Mouse (Mus musculus) neural tube, embryonic 15.5 days (tissue): ENCODE results near the gene Sphk2. TPM values are rescaled to one million over a fixed set of nuclear protein-coding genes. Genes with fewer than 3 reads are reported as not detected.
A peak's percentile ranks its signal among the peaks of the same experiment; 100 is the strongest.

ENCODE experiments used
- ATAC-seq: fragments of 200-750 bp; cut with Nextera tagmentation; 2 replicates; pipeline ENCODE4 v1.8.0; 2017; ENCODE audit warnings: mild to moderate bottlenecking, moderate TSS enrichment, moderate library complexity; ENCODE audit not compliant: low FRiP score
- H3K27ac ChIP-seq: fragments of 300-500 bp; sonication (generic); replicated peaks from 2 replicates; pipeline ENCODE4 v1.5.1; 2015; ENCODE audit warnings: mild to moderate bottlenecking, inconsistent platforms
- H3K27me3 ChIP-seq: fragments of 300-500 bp; sonication (generic); replicated peaks from 2 replicates; pipeline ENCODE4 v1.6.1; 2015; ENCODE audit warnings: inconsistent platforms
- H3K36me3 ChIP-seq: fragments of 300-500 bp; sonication (generic); 2 replicates; pipeline ENCODE4 v1.6.1; 2015; ENCODE audit warnings: inconsistent platforms
- H3K4me1 ChIP-seq: fragments of 300-500 bp; sonication (generic); 2 replicates; pipeline ENCODE4 v1.6.1; 2015; ENCODE audit warnings: inconsistent platforms
- H3K4me2 ChIP-seq: fragments of 300-500 bp; sonication (generic); 2 replicates; pipeline ENCODE4 v1.6.1; 2015; ENCODE audit warnings: inconsistent platforms, mild to moderate bottlenecking, moderate library complexity
- H3K4me3 ChIP-seq: fragments of 300-500 bp; sonication (generic); replicated peaks from 2 replicates; pipeline ENCODE4 v1.5.1; 2015; ENCODE audit warnings: mild to moderate bottlenecking, inconsistent platforms
- H3K9ac ChIP-seq: fragments of 300-500 bp; sonication (generic); replicated peaks from 2 replicates; pipeline ENCODE4 v1.6.1; 2015; ENCODE audit warnings: mild to moderate bottlenecking, inconsistent platforms
- H3K9me3 ChIP-seq: fragments of 300-500 bp; sonication (generic); replicated peaks from 2 replicates; pipeline ENCODE4 v1.6.1; 2016; ENCODE audit warnings: inconsistent platforms
- WGBS: fragments of 180-500 bp; shearing (Covaris S2); methylation state at CpG from one replicate; pipeline ENCODE4 v1.1.7; 2015; ENCODE audit warnings: mixed read lengths; 5-methylcytosine and 5-hydroxymethylcytosine counted together
- polyA plus RNA-seq: library from polyadenylated mRNA; unstranded; fragments of >200 nt; fragmentation: Nextera tagmentation; extraction: Ambion mirVana; gene quantifications from 2 replicates; pipeline ENCODE4 v1.2.1, GENCODE M21; 2015

Sphk2 gene
- polyA plus RNA-seq, 1 experiment from 2014 or later: 23.0 TPM

DNA sequence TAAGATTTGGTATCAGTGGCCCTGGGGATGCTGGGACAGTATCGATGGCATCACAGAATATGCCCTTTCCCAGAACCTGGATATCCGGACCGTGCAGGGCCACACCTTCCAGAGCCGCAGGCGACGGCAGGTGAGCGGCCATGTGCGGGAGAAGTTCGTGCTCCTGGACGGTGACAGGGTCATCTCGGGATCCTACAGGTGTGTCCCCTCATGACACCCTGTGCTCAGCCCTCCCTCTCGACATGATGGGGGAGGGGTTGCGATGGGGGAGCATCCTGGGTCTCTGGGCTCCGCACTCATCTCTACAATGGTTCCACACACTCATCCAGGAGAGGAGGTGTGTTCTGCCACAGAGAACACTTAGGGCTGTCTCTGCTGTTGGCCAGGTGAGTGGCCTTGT, 6.0 kb upstream of the Sphk2 start:
- 95% methylated on average over 14 of the region's 14 CpGs for WGBS
- no peaks in the 10 kb centered on the region for H3K27me3 ChIP-seq
- no peak overlapping the region for H3K27ac ChIP-seq
- H3K9ac ChIP-seq: no peak overlapping the region
- ATAC-seq: no peak
- peaks cover 67% of the 10 kb centered on the region for H3K36me3 ChIP-seq
- no peak overlapping the region for H3K4me2 ChIP-seq
- peaks cover 13% of the 10 kb centered on the region for H3K4me1 ChIP-seq
- H3K9me3 ChIP-seq: no peaks in the 10 kb centered on the region
- no peak overlapping the region for H3K4me3 ChIP-seq

- Histone ChIP-seq H3K27me3 (no peaks in the 10 kb centered on the region), H3K4me3 (no peak overlapping the region), H3K27ac (no peak overlapping the region), H3K36me3 (peaks cover 67% of the 10 kb centered on the region), H3K9ac (no peak overlapping the region), H3K4me1 (peaks cover 17% of the 10 kb centered on the region), H3K4me2 (no peak overlapping the region), H3K9me3 (no peaks in the 10 kb centered on the region)
- no peak for ATAC-seq
- 97% methylated on average over 4 of the region's 4 CpGs for WGBS
Observed at GRCm38 (mm10) chr7:45723301-45723700, 5.5 kb upstream of the Sphk2 start.

GRCm38 (mm10) chr7:45722348-45722713, 4.5 kb upstream of the Sphk2 start:
- WGBS: 81% methylated on average over 13 of the region's 13 CpGs
- Histone ChIP-seq H3K27me3 (no peaks in the 10 kb centered on the region), H3K9ac (no peak overlapping the region), H3K27ac (no peak overlapping the region), H3K4me1 (peaks cover 17% of the 10 kb centered on the region), H3K4me2 (no peak overlapping the region), H3K36me3 (peaks cover 67% of the 10 kb centered on the region), H3K9me3 (no peaks in the 10 kb centered on the region), H3K4me3 (no peak overlapping the region)
- ATAC-seq: no peak

GRCm38 (mm10) chr7:45721642-45722347, 4.0 kb upstream of the Sphk2 start:
- Histone ChIP-seq H3K4me2 (no peak overlapping the region), H3K4me3 (no peak overlapping the region), H3K36me3 (peaks cover 64% of the 10 kb centered on the region), H3K9me3 (no peaks in the 10 kb centered on the region), H3K27me3 (no peaks in the 10 kb centered on the region), H3K9ac (no peak overlapping the region), H3K27ac (no peak overlapping the region), H3K4me1 (peaks cover 23% of the 10 kb centered on the region)
- 57% methylated on average over 13 of the region's 13 CpGs for WGBS
- ATAC-seq: no peak

GRCm38 (mm10) chr7:45721234-45721571, 3.4 kb upstream of the Sphk2 start:
- Histone ChIP-seq H3K9ac (no peak overlapping the region; the same call in 1 of the 2 replicates), H3K4me1 (peaks cover 29% of the 10 kb centered on the region), H3K4me2 (no peak overlapping the region), H3K27ac (no peak overlapping the region), H3K9me3 (no peaks in the 10 kb centered on the region), H3K27me3 (no peaks in the 10 kb centered on the region), H3K4me3 (no peak overlapping the region), H3K36me3 (peaks cover 58% of the 10 kb centered on the region)
- 82% methylated on average over 7 of the region's 7 CpGs for WGBS
- ATAC-seq: no peak

DNA sequence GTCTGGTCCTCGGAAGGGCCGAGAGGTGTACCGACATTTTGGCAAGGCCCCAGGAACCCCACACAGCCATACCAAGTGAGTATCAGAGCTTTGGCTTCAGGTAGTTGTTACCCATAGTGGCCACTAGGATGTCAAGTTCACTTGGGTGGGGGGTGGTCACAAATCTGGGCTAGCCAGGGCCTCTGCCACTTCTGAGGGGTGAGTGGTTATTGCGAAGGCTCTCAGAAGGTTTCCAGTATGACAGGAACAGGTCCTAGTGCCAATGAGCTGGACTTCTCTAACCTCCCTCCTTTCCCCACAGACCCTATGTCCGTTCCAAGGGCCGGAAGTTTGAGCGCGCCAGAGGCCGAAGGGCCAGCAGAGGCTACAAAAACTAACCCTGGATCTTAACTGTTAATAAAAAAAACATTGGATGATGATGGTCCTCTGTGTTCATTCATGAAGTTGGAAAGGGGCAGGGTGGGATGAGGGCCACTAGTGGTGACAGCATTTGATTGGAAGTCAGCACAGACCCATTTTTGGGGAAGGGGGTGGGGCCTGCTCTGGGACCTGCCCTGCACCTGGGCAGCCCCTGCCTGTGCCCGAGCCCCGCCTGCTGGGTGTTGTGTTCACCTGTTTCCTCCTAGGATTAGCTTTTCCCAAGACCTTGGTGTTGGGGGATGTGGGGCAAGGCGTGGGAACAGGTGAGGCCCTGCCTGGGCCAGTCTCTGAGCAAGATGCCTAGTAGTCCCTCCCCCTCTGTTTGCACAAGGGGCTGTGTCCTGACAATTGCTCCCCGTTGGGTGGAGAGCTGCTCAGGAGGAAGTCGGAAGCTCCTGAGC, 2.8 kb upstream of the Sphk2 start, which contains the start of gene Fam83e:
Fam83e (plus strand) TSS at position 800 of the 821 bp plus-strand sequence.
- Histone ChIP-seq H3K27ac (no peak within 1 kb of the TSS), H3K9ac (no peak within 1 kb of the TSS; the same call in 1 of the 2 replicates), H3K27me3 (no peaks in the 10 kb centered on the region), H3K4me1 (peaks cover 35% of the 10 kb centered on the region), H3K9me3 (no peaks in the 10 kb centered on the region), H3K36me3 (peaks cover 55% of the 10 kb centered on the region), H3K4me3 (no peak within 1 kb of the TSS), H3K4me2 (no peak within 1 kb of the TSS)
- WGBS: 82% methylated on average over 14 of the region's 14 CpGs
- ATAC-seq: no peak

DNA sequence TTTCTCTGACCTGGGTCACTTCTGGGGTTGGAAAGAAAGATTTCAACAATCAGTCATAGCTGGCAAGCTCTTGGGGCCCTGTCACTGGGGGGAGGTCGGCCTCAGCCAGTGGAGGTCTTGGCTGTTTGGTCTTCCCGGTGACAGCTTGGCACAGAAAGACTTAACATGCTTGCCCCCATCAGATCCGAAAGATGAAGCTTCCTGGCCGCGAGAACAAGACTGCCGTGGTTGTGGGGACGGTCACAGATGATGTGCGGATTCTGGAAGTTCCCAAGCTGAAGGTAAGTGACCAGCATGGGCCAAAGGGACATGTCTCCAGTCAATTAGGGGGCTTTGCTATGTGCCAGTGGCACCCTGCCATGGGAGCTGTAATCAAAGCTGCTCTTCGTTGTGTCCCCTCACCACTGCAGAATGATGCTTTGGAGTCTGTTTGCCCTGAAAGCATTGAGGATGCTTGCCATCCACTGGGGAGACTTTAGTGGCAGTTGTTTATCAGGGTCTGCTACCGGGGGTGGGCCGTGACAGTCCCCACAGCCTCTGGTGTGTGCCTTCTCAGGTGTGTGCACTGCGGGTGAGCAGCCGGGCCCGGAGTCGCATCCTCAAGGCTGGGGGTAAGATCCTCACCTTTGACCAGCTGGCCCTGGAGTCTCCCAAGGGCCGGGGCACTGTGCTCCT, 2.1 kb upstream of the Sphk2 start:
- no peak for ATAC-seq
- Histone ChIP-seq H3K4me3 (0 out of 2 replicates have a peak overlapping the region, but pooled peaks have one; percentile 79), H3K27ac (no peak overlapping the region), H3K9ac (no peak overlapping the region), H3K4me1 (peaks cover 38% of the 10 kb centered on the region), H3K9me3 (no peaks in the 10 kb centered on the region), H3K4me2 (peak overlapping the region; percentile 82; the same call in 1 of the 2 replicates), H3K36me3 (peaks cover 48% of the 10 kb centered on the region), H3K27me3 (no peaks in the 10 kb centered on the region)
- 94% methylated on average over 15 of the region's 16 CpGs for WGBS

DNA sequence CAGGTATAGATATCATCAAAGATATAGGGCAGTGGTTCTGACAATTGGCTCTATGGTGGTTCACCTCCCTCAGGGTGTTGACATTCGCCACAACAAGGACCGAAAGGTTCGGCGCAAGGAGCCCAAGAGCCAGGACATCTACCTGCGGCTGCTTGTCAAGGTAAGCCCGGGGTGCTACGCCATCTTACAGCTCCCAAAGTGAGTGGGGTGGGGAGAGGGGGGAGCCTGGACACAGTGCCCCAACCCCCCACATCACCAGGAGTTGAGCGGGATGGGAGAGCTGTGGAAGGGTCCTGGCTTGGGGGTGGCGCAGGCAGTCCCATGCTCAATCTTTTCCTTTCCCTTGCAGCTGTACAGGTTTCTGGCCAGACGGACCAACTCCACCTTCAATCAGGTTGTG, 1.4 kb upstream of the Sphk2 start:
- peaks cover 41% of the 10 kb centered on the region for H3K36me3 ChIP-seq

GRCm38 (mm10) chr7:45718331-45718730, 529 bp upstream of the Sphk2 start:
- peak overlapping the region; percentile 82 for H3K4me2 ChIP-seq
- peak overlapping the region; percentile 92 for H3K27ac ChIP-seq
- WGBS: under 1% methylated on average over 20 of the region's 20 CpGs
- H3K4me3 ChIP-seq: peak overlapping the region; percentile 79
- H3K9ac ChIP-seq: peak overlapping the region; percentile 83
- H3K27me3 ChIP-seq: no peaks in the 10 kb centered on the region
- no peaks in the 10 kb centered on the region for H3K9me3 ChIP-seq
- ATAC-seq: no peak
- peaks cover 49% of the 10 kb centered on the region for H3K4me1 ChIP-seq
- H3K36me3 ChIP-seq: peaks cover 36% of the 10 kb centered on the region

More for the DNA sequence above, 1.4 kb upstream of the Sphk2 start:
- Histone ChIP-seq H3K4me2 (peak overlapping the region; percentile 82), H3K9ac (peak overlapping the region; percentile 83), H3K27ac (no peak overlapping the region), H3K4me3 (peak overlapping the region; percentile 79), H3K4me1 (peaks cover 45% of the 10 kb centered on the region), H3K9me3 (no peaks in the 10 kb centered on the region), H3K27me3 (no peaks in the 10 kb centered on the region)
- WGBS: 83% methylated on average over 10 of the region's 10 CpGs
- no peak for ATAC-seq

DNA sequence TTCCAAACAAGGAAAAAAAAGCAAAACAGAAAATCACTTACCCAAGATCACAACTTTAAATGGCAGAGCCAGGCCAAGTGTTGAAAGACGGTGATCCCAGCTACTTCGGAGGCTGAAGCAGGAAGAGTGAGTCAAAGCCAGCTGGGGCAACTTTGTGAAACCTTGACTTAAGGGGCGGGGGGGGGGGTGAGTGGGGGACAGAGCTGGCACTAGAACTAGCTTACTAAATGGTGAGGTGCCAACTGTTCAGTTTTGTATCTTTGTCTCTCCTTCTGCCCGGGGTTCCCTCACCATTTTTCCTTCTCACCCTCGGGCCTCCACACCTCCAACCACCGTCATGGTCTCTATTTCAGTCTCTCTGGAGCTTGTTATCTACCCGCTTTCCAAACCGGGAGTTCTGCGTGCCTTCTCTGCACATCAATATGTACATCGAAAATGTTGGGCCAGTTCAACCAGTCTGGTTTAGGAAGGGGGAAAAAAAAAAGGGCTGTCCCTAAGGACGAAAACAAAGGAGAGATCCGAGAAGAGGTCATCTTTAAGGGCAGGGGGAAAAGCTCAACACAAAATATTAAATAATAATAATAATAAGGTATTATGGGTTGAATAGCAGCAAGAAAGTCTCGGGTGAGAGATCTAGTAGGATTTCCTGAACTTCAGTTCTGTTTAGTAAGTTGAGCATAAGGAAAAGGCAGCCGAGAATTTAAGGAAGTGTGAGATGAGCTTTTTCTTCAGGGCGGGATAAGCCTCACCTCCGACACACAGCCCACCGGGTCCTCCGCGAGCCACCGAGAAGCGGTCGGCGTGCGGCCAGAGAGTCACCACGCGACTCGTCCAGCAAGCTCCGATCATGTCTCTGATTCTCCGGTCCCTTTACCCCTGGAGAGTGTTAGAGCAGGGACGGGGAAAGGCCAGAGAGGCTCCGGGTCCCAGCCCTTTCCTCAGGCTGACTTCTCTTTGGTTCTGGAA, 567 bp downstream of the Sphk2 start:
- Histone ChIP-seq H3K27me3 (no peaks in the 10 kb centered on the region), H3K4me3 (peak overlapping the region; percentile 79), H3K27ac (peak overlapping the region; percentile 92), H3K4me2 (peak overlapping the region; percentile 82), H3K36me3 (peaks cover 38% of the 10 kb centered on the region), H3K4me1 (peaks cover 53% of the 10 kb centered on the region), H3K9me3 (no peaks in the 10 kb centered on the region), H3K9ac (peak overlapping the region; percentile 67)
- ATAC-seq: peak; percentile 45
- WGBS: 13% methylated on average over 31 of the region's 31 CpGs

DNA sequence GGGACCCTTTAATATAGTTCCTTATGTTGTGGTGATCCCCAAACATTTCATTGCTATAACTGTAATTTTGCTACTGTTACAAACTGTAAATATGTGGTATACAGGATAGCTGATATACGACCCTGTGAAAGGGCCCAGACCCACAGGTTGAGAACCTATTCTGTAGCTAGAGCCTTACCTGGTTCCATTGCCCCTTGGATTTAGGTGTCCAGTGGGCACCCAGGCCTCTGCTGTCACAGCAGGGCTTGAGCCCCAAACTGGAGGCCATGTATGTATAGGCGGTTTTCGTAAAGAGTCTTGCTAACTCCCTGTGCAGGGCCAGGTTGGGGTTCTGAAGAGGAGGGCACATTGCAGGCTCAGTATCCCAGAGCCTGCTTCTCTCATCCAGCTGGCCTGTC, 1.3 kb downstream of the Sphk2 start:
- H3K4me1 ChIP-seq: peaks cover 55% of the 10 kb centered on the region
- no peaks in the 10 kb centered on the region for H3K27me3 ChIP-seq
- 85% methylated on average over 3 of the region's 3 CpGs for WGBS
- no peak for ATAC-seq
- peak overlapping the region; percentile 82 for H3K4me2 ChIP-seq
- H3K9me3 ChIP-seq: no peaks in the 10 kb centered on the region
- peak overlapping the region; percentile 79 for H3K4me3 ChIP-seq
- peaks cover 43% of the 10 kb centered on the region for H3K36me3 ChIP-seq
- H3K27ac ChIP-seq: no peak overlapping the region
- peak overlapping the region; percentile 40 for H3K9ac ChIP-seq
